ENCODE assay signal across 20 mouse cellular contexts in genomic region chr15:95956692-95957091, GRCm38 (mm10).
"Had no signal": no experiment of that assay in that cellular context is flagged by ENCODE, and none has a peak within 500 bp of the region (broad histone marks: within the 10 kb centered on the region; RNA-seq: fewer than 3 reads in every experiment).

No protein-coding gene starts in this region.

- H3K4me3 ChIP-seq: liver, embryonic 15.5 days; midbrain, embryonic 10.5 days; midbrain, embryonic 12.5 days; myocyte; neural tube, embryonic 13.5 days; neural tube, embryonic 15.5 days had no signal

- H3K27ac ChIP-seq: liver, embryonic 15.5 days; midbrain, embryonic 10.5 days; midbrain, embryonic 12.5 days; neural tube, embryonic 13.5 days; neural tube, embryonic 15.5 days had no signal

- ATAC-seq: liver, postnatal 0 days; midbrain, embryonic 16.5 days had no signal

- H3K9me3 ChIP-seq: liver, embryonic 15.5 days; midbrain, embryonic 10.5 days; midbrain, embryonic 12.5 days; neural tube, embryonic 13.5 days; neural tube, embryonic 15.5 days had no signal

- H3K4me1 ChIP-seq: liver, embryonic 15.5 days; midbrain, embryonic 12.5 days; neural tube, embryonic 13.5 days; neural tube, embryonic 15.5 days had no signal

- DNase-seq: liver, postnatal 0 days; lung, embryonic 14.5 days; lung, postnatal 10 days; lung, postnatal 4 days; midbrain, embryonic 14.5 days; retina, postnatal 1 day; right cerebral cortex, adult 18-20 months; right cerebral cortex, postnatal 25 days; right cerebral cortex, postnatal 4 days; spleen, adult 18-20 months; thymus, adult 18-20 months; thymus, postnatal 14 days; thymus, postnatal 36 days had no signal

- H3K27me3 ChIP-seq: liver, embryonic 15.5 days; midbrain, embryonic 12.5 days; neural tube, embryonic 13.5 days; neural tube, embryonic 15.5 days had no signal
